Mouse (Mus musculus) gastrocnemius, adult 8-10 months (tissue): ENCODE data around the gene Grk5. TPM values are rescaled to one million over a fixed set of nuclear protein-coding genes. Genes with fewer than 3 reads are reported as not detected.
A peak's percentile ranks its signal among the peaks of the same experiment; 100 is the strongest.

ENCODE experiments used
- DNase-seq, 2 experiments: peaks; one replicate each; pipeline ENCODE4 v3.0.0; 2022; ENCODE audit warnings: low spot score in 2 of 2
- total RNA-seq, 4 experiments: library from RNA; stranded (reverse); gene quantifications; 2 replicates each; pipeline ENCODE4 v1.2.4; 2022

Grk5 gene
- total RNA-seq, 4 experiments from 2014 or later = 2.4 to 4.0 (median 2.7) TPM

DNA sequence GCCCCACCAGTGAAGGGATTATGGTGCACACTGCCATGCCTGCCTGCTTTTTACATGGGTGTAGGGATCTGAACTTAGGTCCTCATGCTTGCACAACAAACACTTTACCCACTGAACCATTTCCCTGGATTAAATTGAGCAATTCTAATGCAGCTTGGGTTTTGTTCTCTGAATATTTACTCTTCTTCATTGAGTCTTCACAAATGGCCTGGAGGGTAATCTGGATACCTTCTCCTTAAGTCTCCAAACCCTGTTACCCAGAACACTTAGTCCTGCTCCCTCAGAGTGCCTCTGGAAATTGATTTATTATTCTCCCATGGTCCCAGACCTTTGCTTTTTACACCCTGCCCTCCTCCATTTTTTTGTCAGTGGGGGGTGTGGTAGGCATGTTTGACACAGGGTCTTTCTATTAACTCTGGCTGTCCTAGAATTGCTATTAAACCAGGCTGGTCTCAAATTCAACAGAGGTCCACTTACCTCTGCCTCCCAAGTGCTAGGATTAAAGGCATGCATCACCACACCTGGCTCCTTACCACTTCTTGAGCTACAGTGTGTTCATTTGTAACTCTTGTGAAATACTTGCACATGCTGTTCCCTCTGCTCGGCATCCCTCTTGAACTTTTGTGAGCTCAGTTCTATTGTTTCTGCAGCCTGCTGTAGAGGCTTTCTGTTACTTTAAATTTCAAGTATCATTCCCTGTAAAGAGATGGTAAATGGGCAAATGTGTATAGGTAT lies 82.9 kb downstream of the Grk5 start:
- DNase-seq = no peak

DNA sequence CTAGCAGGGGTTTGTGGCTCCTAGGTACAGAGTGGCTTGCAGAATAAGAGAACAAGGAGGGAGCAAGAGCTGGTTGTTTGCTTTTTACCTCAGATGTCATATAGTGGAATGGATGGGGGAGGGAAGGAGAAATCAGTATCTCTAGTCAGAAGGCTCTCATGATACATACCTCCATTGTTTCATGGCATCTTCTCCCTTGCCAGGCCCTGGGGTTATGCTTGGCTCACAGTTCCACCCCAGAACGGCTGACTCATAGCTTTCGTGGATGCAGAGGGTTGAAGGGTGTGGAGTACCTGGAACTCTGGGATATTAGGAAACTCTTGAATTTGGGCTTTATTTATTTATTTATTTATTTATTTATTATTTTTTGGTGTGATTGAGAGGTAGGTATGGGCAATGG lies 84.0 kb downstream of the Grk5 start:
- no peak for DNase-seq

DNA sequence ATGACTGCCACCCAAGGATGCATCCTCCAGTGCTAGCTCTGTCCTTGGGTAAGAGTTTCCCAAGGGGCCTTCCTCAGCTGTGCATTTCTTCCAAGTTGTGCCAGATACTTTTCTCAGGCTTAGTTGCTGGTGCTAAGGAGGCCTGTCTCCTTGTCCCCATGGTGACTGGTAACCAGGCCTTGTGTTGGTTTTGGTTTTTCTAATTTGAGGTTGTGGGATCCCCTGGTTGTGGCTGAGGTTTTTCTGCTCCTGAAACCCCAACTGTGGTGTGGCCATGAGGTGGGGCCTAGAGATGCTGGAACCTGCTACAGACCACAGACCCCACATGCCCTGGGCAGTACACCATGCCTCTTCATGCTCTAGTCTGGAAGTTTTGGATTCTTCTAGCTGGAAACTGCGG lies 90.0 kb downstream of the Grk5 start:
- no peak for DNase-seq

DNA sequence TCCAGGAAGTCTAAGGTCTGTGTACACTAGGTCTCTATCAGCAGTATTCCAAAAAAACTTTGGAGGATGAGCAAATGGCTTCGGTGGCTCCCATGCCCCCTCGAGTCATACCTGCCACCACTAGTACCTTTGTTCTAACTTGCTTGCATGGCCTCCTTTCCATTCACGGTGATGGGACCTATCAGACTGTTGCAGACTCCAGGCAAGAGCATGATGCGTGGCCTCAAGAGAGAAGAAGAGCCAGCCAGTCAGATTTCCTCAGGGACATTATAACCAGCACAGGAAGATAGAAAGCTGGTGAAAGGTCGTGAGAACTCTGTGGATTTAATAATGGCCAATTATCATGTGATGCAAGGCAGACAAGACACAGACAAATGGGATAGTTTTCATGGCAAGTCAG lies 91.8 kb downstream of the Grk5 start:
- DNase-seq = no peak

DNA sequence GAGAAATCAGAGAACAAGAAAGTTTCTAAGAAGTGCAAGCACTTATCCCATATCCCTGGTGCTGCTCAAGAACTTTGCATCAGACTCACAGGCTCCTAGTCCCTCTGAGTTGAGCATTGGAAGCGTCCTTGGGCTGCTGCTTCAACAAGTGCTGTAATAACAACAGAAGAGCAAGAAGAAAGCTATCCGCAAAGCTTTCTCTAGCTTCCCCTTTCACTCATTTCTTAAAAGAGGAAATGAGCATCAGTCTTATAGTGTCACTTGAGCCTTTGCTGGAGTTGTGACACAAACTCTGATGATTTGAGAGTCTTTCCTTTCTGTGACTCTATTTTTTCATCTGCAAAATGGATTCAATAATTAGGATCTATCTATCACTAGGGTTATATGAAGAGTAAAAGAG lies 92.3 kb downstream of the Grk5 start:
- no peak for DNase-seq

DNA sequence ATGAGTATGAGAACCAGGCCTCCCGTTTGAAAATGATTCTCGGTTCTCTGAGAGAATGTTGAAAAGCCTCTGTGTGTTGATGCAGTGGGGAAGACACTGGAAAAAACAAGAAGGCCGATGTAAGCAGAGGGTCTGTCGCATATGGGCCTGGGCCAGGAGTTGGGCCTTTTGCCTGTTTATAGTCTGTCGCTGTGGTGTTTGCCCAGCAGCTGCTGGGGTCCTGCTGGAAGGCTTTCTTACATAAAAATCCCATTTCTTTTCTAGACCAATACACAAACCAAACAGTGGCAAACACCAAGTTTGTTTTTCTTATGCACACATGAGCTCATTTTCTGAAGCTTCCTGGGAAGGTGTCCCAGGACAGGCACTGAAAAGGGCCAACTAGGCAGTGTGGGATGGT lies 100.2 kb downstream of the Grk5 start:
- DNase-seq = no peak

DNA sequence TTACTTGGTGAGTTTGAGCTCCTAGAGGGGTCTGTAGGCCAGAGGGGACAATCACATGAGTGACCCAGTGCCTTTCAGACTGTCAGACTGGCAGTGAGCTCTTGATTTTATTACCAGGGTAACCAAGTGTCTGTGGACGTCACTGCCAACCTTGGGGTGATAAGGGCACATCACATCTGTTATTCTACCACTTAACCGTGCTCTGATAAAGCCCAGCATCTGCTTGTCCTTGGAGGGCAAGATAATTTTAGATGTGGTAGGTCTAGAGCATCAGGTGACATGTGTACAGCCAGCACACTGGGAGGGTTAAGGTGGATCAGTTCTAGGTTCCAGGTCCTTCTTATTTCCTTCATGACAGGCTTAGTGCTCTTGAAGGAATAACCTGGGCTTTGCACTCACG lies 104.7 kb downstream of the Grk5 start:
- DNase-seq = no peak

DNA sequence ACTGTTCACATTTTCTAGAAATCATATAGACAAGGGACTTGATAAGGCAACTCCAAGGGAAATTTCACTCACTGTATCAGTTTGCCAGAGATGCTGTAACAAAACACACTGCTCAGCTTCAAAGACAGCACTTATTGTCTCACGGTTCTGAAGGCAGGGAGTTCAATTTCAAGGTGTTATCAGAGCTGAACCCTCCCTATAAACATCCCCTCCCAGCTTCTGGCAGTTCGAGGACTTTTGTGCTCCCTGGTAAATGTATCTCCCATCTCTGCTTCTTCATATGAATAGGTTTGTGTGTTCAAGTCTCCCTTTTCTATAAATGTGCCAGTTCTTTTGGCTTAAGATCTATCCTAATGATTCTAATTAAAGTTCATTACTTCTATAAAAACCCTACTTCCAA lies 105.3 kb downstream of the Grk5 start:
- DNase-seq = no peak

DNA sequence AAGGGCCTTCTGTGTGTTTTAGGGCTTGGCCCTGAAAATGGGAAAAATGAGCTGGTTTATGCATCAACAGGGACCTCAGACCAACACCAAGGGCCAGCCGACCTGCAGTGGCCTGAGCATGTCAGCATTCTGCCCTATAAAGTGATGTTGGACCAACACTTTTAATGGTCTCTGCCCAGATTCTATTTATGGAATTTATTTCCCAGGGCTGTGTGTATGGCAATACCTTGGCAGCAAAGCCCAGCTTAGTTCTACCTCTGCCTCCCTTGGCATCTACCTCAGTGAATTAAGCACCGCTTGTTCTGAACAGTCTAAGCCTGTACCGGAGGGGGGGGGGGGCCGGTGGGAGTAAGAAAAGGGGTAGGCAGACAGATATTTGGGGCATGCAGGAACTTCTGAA lies 108.2 kb downstream of the Grk5 start:
- no peak for DNase-seq

DNA sequence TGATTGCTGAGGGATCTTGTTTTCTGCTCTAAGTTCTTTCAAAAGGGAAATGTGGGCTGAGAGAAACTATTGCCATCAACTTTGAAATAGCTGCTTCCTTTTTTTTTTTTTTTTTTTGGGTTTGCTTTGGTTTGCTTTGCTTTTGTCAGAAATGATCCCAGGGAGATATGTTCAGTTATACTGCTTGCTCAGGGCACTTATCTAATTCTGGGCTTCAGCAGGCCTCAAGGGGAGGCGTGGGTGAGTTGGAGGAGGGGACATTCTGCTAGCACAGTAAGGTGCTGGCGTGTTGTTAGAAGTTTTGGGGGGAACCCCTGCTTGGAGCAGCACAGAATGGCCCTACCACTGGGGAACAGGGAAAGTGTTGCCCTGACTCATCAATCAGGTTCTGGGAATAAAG lies 110.1 kb downstream of the Grk5 start:
- no peak for DNase-seq

DNA sequence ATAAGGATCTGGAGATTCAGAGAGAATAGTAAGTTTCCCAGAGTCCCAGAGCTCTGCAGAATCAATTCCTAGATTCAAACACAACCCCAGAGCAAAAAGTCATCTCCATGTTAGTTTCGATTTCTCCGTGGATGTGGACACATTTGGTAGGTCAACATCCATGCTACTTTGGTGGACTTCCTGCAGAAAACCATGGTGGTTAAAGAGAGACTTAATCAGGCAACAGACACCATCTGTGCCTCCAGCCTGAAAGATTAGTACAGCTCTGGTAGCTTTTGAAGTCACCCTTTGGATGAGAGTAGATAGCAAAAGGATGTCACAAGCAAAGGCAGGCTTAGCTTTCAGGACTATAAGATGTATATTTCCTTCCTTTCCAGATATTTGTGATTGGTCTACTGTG lies 111.4 kb downstream of the Grk5 start:
- DNase-seq = no peak

DNA sequence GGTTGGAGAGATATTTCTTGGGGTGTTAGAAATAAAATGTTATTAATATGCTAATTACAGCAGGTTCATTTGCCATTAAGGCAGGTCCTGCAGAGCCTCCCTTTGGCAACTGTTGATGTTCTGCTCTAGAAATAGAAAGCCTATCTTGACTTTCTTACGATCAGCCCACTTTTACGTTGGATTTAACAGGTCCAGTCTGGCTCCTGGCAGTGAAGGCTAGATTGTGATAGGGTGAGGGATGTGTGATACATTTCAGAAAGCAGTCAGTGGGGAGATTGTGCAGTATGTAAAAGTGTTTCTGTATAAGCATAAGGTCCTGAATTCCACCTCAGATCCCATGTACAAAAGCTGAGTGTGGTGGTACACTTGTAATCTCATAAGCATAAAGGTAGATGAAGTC lies 119.7 kb downstream of the Grk5 start:
- DNase-seq = no peak

DNA sequence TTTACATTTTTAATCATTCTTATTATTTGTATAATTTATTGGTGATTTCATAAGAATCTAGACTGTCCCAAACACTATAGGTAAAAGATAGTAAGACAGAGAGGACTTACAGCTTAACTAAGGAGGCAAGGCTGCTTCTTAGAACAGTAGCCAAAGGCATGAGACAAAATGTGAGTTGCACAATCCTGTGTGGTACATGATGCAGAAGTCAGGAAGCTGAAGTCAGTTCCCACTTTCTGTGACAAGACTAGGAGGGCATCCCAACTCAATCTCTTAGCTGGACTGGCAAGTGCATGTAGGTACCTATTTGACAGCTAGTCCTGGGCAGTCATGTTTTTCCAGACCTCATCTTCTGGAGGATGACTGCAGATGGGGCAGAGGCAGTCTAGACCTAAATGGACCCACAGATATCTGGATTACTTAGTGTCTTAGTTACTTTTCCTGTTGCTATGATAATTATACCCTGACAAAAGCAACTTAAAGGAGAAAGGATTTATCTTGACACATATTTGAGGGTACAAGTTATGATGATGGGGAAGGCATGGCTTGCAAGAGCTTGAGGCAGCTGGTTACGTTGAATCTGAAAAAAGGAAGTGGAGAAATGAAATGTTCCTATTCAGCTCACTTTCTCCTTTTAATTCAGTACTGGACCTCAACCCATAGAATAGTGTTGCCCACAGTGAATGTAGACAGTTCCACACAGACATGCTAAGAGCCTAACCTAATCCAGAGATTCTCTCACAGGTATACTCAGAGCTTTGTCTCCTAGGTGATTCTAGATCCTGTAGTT lies 128.1 kb downstream of the Grk5 start:
- DNase-seq = no peak

DNA sequence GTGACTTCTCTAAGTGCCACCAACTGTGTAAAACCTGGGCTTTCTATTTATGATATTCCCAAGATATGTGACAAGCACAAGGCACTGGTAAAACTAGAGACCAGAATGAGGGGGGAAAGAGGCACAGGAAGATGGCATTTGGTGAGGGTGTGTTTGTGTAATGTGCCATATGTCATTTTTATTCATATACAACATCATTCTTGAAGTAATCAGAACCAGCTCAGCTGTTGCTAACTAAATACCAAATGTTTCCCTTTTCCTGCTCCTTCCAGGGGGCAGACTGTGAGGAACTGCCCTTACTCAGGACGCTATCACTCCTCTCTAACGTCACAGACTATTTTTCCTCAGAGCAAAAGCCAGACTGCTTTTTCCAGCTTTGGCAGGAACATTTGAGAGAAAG lies 132.0 kb downstream of the Grk5 start:
- no peak for DNase-seq

DNA sequence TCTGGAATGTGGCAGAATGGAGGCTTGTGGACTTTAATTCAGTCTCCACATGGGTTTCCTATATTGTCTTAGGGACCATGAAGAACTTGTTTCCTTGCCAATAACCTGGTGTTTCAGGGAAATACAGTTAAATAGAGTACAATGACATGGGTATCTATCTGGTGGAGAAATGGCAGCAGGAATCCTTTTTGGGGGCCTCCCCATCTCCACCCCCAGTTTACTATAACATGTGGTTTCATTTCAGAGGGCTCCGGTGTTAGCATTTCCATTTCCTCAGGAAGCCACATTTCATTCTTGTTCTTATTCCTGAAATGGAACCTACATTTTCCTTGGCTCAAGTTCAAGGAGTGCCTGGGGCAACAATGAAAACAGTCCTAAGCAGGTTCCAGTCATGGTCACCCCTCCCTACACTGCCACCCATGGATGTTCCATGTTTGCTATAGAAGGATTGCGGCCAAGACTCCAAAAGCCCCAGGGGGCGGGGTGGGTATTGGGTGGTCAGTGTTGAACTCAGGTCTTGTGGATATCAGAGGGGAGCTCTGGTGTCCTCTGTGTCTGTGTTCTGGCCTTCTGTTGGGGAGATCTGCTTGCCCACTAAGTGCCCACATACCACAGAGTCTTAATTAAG lies 132.5 kb downstream of the Grk5 start:
- no peak for DNase-seq

DNA sequence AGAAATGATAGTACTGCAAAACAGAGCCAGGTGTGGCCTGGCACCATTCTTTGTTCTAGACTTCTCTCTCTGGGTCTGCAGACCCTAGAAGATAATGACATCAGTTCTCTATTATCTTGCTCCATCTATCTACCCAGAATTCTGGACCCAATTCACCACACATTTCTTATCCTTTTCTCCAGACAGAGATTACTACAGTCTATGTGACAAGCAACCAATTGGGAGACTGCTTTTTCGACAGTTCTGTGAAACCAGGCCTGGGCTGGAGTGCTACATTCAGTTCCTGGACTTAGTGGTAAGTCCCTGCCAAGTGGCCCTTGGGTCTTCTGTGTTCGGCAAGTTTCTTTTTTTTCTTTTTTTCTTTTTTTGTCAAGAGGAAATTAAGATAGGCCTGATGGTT lies 142.0 kb downstream of the Grk5 start:
- DNase-seq = no peak

DNA sequence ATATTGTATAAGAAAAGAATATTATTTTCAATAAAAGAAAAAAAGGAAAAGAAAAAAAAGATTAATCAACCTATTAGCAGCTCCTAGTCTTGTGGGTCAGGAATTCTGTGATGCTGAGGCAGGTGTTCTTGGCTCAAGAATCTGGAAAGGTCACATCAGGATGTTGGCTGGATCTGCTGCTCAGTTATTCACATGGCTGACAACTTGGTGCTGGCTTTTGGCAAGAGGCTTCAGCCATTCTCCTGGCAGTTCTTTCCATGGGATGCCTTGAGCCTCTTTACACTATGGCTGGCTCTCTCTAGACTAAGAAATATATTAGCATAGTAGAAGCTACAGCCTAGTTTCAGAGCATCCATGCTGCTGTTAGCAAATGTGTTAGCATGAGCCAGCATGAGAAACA lies 149.6 kb downstream of the Grk5 start:
- no peak for DNase-seq

DNA sequence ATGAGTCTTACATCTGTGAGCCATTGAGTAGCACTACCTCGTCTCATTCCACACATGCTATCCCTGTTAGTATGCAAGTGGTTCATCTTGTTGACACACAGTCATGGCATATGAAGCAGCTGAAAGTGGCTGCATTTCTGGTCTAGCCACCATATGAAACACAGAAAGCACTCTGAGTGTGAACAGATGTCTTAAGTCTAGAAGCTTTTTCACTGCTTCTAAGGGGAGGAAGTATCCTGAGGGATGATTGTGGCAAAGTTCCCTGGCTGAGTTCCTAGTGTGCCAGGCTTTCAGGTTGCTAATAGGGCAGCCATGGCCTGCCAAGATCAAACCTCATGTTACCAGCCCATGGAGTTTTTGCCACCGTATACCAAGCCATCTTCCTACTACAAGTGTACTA lies 159.1 kb downstream of the Grk5 start:
- no peak for DNase-seq

DNA sequence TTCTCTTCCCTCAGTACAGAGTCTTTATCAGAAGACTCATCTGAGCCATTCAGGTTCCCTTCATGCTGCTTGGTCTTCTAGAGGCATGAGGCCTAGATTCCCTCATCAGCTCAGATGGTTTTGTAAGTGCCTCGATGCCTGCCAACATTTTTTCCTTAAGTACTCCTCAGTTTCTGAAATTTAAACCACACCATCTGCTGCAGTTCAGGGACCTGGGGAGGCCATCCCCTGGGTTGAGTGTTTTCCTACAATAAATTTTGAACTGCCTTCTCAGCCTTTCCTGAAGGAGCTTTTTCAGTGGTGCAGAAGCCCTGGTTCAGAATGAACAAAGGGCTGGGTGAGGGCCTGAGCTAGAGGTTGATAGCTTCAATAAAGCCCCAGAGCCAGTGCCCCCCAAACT lies 159.9 kb downstream of the Grk5 start:
- DNase-seq = peak; percentile 8 to 17

DNA sequence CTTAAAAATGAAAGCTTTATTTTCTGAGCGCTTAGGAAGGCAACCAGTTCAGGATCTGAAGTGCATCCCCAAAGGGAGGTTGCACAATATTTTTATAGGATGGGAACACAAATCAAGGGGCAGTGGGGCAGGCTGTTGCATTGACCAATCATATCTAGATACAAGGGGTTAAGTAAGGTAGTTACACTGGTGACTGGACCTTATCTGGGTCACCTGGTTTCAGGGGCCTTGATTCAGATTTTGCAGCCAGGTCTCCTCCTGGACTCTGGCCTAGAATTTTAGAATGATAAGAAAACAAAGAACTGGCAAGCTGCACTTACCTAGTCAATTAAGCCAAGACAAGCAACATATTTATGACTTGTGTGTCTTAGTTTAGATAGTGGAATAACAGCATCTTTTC lies 161.6 kb downstream of the Grk5 start:
- no peak for DNase-seq

DNA sequence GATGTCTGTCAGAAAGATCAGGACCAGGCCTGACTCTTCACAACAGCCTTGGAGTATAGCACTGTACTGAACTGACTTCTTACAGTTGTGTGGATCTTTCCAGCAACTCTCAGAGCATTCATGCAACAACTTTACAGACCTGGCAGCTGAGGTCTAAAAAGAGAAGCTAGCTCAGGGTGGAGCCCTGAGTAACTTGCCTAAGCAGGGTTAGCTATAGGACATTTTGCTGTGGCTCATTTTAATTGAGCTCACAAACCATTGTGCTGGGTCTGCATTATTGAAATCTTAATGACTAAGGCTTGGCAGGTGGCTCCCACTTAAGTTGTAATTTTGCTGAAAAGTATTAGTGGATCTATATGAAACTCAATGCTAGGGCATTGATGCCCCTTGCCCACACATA lies 162.5 kb downstream of the Grk5 start:
- no peak for DNase-seq

DNA sequence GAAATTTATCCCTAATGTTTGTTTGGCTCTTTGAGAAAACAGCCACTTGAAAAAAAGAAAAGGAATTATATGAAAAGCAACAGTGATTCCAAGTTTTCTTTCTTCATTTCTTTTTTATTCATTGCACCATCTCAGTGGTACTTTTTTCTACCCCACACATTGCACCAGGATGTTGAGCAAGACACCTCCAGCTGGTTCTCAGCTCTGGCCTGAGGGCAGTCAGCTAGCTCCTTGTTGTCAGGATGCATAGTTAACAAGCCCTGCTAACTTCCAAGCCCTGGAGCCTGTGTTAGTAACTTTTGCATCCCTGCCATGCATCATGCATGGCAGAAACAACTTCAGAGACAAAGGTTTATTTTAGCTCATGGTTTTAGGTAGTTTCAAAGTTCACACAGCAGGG lies 163.2 kb downstream of the Grk5 start:
- no peak for DNase-seq
